Mouse (Mus musculus) spleen, postnatal 10 days (tissue): ENCODE results near the gene Olfr157.

Experiments used
- DNase-seq, 2 experiments: peaks; one replicate each; pipeline ENCODE4 v3.0.0; 2021 to 2022; ENCODE audit warnings: low spot score in 2 of 2

The Olfr157 gene

GRCm38 (mm10) chr4:43840101-43840500 is at the start of gene Olfr157:
Olfr157 (minus strand) TSS chr4:43840201.
- DNase-seq = no peak

GRCm38 (mm10) chr4:43884196-43884595 is 44.2 kb upstream of the Olfr157 start:
- no peak for DNase-seq

DNA sequence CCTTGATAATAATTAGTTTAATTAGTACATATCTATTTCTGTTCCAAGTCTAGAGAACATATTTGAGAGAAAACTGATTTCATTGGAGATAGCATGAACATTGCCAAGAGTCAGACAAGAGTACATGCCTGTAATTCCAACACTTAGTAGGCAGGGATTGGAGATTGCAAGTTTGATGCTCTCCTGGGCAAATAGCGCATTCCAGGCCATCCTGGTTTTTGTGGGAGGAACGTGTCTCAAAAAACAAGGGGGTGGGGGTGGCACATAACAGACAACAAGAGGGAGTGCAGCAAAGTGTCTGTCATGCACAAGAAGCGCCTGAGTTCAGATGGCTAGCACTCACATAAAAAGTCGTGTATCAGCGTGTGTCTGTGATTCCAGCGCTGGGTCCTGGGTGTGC is 39.6 kb upstream of the Olfr157 start:
- DNase-seq = no peak

DNA sequence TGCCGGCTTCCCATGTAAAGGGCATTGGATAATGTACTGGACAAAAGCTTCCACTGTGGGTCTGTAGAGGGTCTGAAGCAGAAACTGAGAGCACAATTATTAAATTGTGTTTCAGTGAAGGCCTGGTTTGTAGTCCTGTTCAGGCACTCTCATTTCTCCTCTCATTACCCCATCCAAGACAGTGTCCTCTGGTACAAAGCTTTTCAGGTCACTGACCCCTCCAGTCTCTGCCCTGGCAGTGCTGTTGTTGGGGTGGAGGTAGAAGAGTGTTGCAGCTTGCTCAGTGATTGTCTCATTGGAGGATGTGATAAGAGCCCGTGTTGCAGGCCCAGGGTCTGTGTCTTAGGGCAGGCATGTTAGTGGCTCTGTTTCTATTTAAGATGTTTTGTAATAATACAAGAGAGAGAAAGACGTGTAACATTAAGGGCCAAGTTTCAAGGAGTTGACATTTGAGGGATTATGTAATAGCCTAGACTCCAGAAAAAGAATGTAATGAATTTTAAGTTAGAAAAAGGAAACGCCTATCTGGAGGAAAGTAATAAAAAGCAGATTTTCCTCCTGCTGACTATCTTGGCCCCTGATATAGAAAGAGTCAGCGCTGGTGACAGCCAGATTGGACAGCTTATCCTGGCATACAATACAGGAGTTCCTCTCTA is 38.2 kb upstream of the Olfr157 start:
- DNase-seq = no peak

GRCm38 (mm10) chr4:43877230-43877629 is 37.2 kb upstream of the Olfr157 start:
- no peak for DNase-seq

GRCm38 (mm10) chr4:43875919-43876411 is 36.0 kb upstream of the Olfr157 start:
- peak in 1 of 2 experiments; percentile 19 for DNase-seq

GRCm38 (mm10) chr4:43875160-43875918 is 35.3 kb upstream of the Olfr157 start, which contains the start of gene Reck:
Reck (plus strand) TSS chr4:43875530.
- peak; percentile 71 to 81 for DNase-seq

DNA sequence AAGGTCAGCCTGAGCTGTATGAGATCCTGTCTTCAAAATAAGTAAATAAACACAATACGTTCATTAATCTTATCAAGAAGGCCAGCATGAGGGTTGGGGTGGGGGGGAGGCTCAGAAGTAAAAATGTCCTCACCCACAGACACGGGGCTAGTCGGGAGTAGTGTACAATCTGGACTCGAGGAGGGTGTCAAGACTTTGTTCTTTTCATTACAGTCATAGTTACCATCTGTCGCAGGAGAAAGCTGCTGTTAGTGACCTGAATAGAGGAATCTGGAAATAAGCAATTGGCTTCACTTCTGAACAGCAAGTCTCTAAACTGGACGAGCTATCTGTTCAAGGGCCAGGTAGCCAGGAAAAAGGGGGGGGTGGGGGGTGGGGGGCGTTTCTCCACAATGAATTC is 34.5 kb upstream of the Olfr157 start:
- no peak for DNase-seq

DNA sequence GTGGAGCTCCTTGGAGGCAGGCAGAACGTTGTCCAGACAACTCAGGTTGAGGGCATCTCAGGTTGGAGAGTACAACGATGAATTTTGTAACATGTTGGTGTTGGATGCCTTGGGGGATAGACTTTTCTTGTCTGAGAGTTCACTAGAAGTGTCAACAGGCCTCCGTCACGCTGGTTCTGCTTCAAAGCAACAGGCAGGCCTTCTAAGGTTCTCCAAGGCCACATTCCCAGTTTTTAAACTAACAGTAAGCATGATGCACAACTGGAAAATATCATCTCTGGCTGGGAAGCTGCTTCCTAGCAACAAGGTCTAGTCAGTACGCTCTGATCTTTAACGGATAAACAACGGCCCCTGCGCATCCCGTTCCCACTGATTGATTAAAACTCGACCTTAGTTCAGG is 29.8 kb upstream of the Olfr157 start:
- DNase-seq = no peak

- no peak for DNase-seq
These were observed 23.3 kb upstream of the Olfr157 start for GRCm38 (mm10) chr4:43863298-43863697.

DNA sequence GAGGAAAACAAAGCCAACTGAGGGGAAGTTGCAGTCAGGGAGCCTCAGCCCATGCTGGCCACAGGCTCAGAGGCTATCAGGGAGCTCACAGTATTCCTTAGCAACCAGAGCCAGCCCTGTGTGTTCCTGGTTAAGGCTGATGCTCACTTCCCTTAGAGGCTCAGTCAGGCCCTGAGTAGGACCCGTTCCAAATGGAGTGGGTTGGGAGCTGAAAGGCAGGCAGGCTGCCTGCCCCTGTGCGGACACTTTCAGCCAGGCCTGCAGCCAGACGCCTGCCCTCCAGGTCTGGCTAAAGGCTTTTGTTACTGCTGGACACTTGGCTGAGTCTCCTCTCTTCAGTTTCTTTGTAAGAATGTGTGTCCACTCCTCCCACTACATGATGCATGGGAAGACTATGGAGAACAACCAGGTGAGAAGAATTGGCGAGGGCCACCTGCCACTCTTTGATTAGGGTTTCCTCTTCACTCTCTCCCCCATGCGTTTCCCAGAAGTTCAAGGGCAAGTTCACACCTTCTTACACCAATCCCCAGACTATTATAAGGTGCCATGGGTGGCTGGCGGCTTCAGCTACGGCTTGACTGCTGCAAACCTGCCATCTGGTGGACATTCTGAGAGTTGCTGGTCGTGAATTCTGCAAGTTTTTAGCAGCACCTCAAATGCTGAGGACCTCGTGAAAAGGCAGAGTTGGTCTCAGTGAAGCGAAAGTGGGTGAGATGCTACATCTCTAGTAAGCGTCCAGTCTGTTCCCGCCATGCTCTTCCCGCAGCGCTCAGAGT is 20.9 kb upstream of the Olfr157 start:
- peak in 1 of 2 experiments; percentile 68 for DNase-seq

DNA sequence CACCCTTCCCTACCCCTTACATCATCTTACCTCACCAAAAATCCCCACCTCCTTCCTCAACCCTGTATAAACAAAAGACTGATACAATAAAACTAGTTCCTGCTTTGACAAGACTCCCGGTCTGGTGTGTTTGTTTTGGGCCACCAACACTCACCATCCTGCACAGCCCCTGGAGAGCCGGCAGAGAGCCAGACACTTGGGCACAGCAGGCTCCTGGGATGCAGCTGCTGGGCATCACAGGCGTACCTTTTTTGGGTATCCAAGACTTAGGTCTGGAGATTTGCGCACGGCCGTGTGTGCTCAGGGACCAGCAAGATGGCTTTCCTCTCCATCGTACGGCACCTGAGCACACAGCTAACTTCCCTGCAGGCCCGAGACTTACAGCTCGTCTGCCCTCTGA is 19.9 kb upstream of the Olfr157 start:
- DNase-seq = no peak

GRCm38 (mm10) chr4:43854101-43854500 is 14.1 kb upstream of the Olfr157 start:
- DNase-seq = no peak

- no peak for DNase-seq
These were observed 11.3 kb upstream of the Olfr157 start, which contains the start of gene Olfr155 for GRCm38 (mm10) chr4:43851265-43851664. Olfr155 (plus strand) TSS chr4:43851565.

DNA sequence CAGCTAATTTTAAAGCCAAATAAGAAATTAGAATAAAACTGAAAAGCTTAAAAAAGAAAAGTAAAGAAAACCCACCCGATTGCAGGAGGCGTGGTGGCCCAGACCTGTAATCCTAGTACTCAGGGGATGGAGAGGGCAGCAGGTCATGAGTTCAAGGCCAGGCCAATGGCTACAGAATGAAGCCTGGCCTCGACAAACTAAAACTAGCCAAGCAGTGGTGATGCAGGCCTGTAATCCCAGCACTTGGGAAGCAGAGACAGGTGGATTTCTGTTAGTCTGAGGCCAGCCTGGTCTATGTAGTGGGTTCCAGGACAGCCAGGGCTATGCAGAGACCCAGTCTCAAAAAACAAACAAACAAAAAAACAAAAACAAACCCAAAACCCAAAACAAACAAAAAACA is 1.7 kb downstream of the Olfr157 start:
- no peak for DNase-seq

- DNase-seq = no peak
These were observed 5.3 kb downstream of the Olfr157 start for GRCm38 (mm10) chr4:43834749-43835148.

DNA sequence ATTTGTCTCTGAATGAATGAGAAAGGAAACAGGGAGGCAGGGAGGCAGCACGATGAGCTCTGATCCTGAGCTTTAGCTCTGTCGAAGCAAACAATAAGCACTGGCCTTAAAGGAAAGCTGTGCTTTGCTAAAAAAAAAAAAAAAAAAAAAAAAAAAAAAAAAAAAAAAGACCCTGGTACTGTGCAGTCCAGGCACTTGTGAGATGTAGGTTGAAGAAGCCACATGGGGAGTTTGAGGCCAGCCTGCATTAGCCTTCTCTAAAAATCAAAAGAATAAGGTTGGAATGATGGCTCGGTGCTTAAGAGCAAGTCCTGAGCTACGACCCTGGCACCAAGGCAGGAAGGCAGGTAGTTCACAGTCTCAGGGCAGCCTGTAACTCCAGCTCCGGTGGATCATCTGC is 6.2 kb downstream of the Olfr157 start:
- no peak for DNase-seq

DNA sequence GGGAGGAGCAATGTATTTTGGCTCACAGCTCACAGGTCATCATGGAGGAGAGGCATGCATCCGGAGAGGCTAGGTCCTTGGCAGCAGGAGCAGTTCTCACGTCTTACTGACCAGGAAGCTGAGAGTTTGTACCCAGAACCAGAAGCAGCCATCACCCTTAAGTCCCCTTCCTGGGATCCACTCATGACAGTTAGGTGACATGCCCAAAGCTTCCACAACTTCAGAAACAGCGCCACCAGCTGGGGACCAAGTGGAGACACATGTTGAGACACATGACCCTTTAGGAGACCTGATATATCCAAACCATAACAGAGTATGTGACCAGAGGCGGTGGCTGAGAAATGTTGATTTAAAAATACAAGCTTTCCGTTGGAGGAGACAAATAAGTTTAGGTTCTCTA is 8.0 kb downstream of the Olfr157 start:
- peak; percentile 0 to 13 for DNase-seq

GRCm38 (mm10) chr4:43828806-43829205 is 11.2 kb downstream of the Olfr157 start:
- DNase-seq = no peak

DNA sequence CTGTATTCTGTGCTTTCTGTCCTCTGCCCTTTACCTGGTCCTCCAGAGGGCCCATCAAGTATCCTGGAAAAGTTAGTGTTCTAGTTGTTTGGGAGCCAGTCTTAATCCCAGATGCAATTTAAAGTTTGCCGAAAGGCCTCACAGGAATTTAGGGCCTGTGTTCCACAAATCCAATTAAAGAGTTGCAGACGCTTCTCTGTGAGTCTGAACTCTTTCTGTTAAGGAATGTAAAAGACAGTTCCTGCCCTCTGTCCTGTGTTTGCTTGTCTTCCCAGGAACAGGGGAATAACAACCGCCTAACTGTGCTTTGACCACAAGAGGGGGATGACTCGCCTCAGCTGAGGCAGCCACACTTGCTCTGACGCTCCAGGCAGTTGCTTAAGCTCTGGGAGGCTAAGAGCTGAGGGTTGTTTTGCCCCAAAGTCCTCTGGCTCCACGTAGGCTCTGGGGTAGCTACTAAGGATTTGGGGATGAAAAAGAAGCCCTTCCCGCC is 16.1 kb downstream of the Olfr157 start, which contains the start of gene Olfr156:
Gene Olfr156 (minus strand): TSS at position 51 of the 493 bp plus-strand sequence.
- no peak for DNase-seq

GRCm38 (mm10) chr4:43822896-43823550 is 17.0 kb downstream of the Olfr157 start:
- DNase-seq = no peak
